Mouse (Mus musculus) liver, embryonic 15.5 days (tissue): ENCODE measurements around the gene Tdrd9. TPM values are rescaled to one million over a fixed set of nuclear protein-coding genes. Genes with fewer than 3 reads are reported as not detected.
A peak's percentile ranks its signal among the peaks of the same experiment; 100 is the strongest.
"Not testable (repeated sequence)": the region's sequence is repeated elsewhere in the genome, so short reads cannot be mapped to it uniquely, and the experiment has no call there.

Source experiments
- ATAC-seq: fragments of 200-750 bp; cut with Nextera tagmentation; 2 replicates; pipeline ENCODE4 v1.8.0; 2017; ENCODE audit warnings: moderate number of reproducible peaks, mild to moderate bottlenecking, moderate library complexity; ENCODE audit not compliant: insufficient read depth
- H3K27ac ChIP-seq: fragments of 300-500 bp; sonication (generic); replicated peaks from 2 replicates; pipeline ENCODE4 v1.5.1; 2015; ENCODE audit warnings: mild to moderate bottlenecking, inconsistent platforms
- H3K27me3 ChIP-seq: fragments of 300-500 bp; sonication (generic); 2 replicates; pipeline ENCODE4 v1.6.1; 2015; ENCODE audit warnings: mild to moderate bottlenecking, inconsistent platforms
- H3K36me3 ChIP-seq: fragments of 300-500 bp; sonication (generic); replicated peaks from 2 replicates; pipeline ENCODE4 v1.6.1; 2015; ENCODE audit warnings: moderate library complexity, mild to moderate bottlenecking, inconsistent platforms
- H3K4me1 ChIP-seq: fragments of 300-500 bp; sonication (generic); replicated peaks from 2 replicates; pipeline ENCODE4 v1.6.1; 2015; ENCODE audit warnings: inconsistent platforms
- H3K4me2 ChIP-seq: fragments of 300-500 bp; sonication (generic); 2 replicates; pipeline ENCODE4 v1.6.1; 2015; ENCODE audit warnings: moderate library complexity, mild to moderate bottlenecking, inconsistent platforms
- H3K4me3 ChIP-seq: fragments of 300-500 bp; sonication (generic); replicated peaks from 2 replicates; pipeline ENCODE4 v1.5.1; 2015; ENCODE audit warnings: mild to moderate bottlenecking, inconsistent platforms
- H3K9ac ChIP-seq: fragments of 300-500 bp; sonication (generic); 2 replicates; pipeline ENCODE4 v1.6.1; 2015; ENCODE audit warnings: moderate library complexity, mild to moderate bottlenecking, inconsistent platforms
- H3K9me3 ChIP-seq: fragments of 300-500 bp; sonication (generic); replicated peaks from 2 replicates; pipeline ENCODE4 v1.6.1; 2016; ENCODE audit warnings: inconsistent platforms
- WGBS: fragments of 180-500 bp; shearing (Covaris S2); methylation state at CpG from one replicate; pipeline ENCODE4 v1.1.7; 2015; ENCODE audit warnings: mixed read lengths; ENCODE audit not compliant: insufficient replicate concordance; 5-methylcytosine and 5-hydroxymethylcytosine counted together
- polyA plus RNA-seq: library from polyadenylated mRNA; unstranded; fragments of >200 nt; fragmentation: Nextera tagmentation; extraction: Ambion mirVana; gene quantifications from 2 replicates; pipeline ENCODE4 v1.2.1, GENCODE M21; 2015

Tdrd9 gene
- polyA plus RNA-seq, 1 experiment from 2014 or later = 0.10 TPM

DNA sequence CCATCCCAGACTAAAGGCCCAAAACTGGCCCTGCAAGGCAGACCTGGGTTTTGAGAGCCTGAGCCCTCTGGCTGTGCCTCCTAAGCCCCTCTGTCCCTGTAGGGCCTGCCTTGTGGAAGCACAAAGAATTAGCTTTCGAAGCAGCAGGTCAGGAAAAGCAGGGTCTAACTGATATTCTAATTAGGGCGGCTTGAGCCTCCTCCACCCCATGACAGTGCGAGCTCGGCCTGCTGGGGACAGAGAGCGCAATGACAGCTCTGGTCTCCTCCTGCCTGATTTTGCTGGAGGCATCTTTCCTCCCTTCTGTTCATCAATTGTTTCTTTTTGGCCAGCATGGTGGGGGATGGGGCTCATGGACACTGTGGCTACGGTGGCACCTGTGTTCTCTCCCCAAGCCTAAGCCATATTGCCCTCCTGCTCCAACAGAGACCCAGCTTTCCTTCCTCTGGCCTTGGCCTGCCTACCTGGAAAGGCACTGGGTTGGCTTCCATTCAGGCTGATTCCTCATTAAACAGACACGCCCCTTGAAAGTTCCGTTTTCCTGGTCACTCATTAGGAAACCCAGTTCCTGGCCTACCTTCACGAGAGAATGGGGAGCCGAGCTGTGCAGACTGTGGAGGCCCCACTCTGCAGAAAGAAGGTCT is 27.8 kb upstream of the Tdrd9 start:
- peak overlapping the region; percentile 38 for H3K4me3 ChIP-seq
- H3K27me3 ChIP-seq = no peaks in the 10 kb centered on the region
- H3K4me2 ChIP-seq = peak overlapping the region; percentile 57
- H3K9me3 ChIP-seq = no peaks in the 10 kb centered on the region
- WGBS = 16% methylated on average over 10 of the region's 10 CpGs
- H3K9ac ChIP-seq = peak overlapping the region; percentile 31; the same call in 1 of the 2 replicates
- H3K36me3 ChIP-seq = no peaks in the 10 kb centered on the region
- peaks cover 45% of the 10 kb centered on the region for H3K4me1 ChIP-seq
- no peak for ATAC-seq
- H3K27ac ChIP-seq = peak overlapping the region; percentile 67

- Histone ChIP-seq H3K4me1 (peaks cover 38% of the 10 kb centered on the region), H3K4me3 (peak overlapping the region; percentile 38), H3K9ac (peak overlapping the region; percentile 31; the same call in 1 of the 2 replicates), H3K4me2 (peak overlapping the region; percentile 57), H3K27ac (peak overlapping the region; percentile 80)
- ATAC-seq = peak; percentile 72
- 3% methylated on average over 18 of the region's 20 CpGs for WGBS
- H3K27me3 ChIP-seq, H3K36me3 ChIP-seq, H3K9me3 ChIP-seq: not testable (repeated sequence)
Measured at GRCm38 (mm10) chr12:111944065-111944987, 27.0 kb upstream of the Tdrd9 start.

DNA sequence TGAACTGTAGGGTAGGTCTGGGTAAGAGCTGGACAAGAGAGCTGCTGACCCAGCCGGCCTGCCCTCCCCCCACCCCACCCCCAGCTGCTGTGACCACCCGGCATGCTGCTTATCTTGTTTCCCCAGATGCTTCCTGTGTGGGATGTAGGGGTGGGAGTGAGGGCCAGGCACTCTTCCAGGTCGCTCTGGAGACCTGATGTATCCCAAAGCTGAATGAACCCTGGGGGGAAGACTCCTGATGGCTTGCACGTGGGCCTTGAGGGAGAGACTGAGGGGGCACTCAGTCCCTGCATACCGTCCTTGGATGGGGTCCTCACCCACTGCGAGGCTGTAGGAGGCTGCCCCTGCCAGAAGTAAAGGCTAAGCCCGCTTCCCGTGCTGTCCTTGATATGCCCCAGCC is 26.2 kb upstream of the Tdrd9 start:
- 0 out of 2 replicates have a peak overlapping the region, but pooled peaks have one; percentile 3 for H3K4me3 ChIP-seq
- WGBS = 4% methylated on average over 8 of the region's 8 CpGs
- ATAC-seq = peak; percentile 26
- H3K36me3 ChIP-seq = no peaks in the 10 kb centered on the region
- H3K9me3 ChIP-seq = no peaks in the 10 kb centered on the region
- H3K9ac ChIP-seq = peak overlapping the region; percentile 37; the same call in 1 of the 2 replicates
- peaks cover 38% of the 10 kb centered on the region for H3K4me1 ChIP-seq
- peak overlapping the region; percentile 57 for H3K4me2 ChIP-seq
- H3K27ac ChIP-seq = peak overlapping the region; percentile 80
- no peaks in the 10 kb centered on the region for H3K27me3 ChIP-seq

DNA sequence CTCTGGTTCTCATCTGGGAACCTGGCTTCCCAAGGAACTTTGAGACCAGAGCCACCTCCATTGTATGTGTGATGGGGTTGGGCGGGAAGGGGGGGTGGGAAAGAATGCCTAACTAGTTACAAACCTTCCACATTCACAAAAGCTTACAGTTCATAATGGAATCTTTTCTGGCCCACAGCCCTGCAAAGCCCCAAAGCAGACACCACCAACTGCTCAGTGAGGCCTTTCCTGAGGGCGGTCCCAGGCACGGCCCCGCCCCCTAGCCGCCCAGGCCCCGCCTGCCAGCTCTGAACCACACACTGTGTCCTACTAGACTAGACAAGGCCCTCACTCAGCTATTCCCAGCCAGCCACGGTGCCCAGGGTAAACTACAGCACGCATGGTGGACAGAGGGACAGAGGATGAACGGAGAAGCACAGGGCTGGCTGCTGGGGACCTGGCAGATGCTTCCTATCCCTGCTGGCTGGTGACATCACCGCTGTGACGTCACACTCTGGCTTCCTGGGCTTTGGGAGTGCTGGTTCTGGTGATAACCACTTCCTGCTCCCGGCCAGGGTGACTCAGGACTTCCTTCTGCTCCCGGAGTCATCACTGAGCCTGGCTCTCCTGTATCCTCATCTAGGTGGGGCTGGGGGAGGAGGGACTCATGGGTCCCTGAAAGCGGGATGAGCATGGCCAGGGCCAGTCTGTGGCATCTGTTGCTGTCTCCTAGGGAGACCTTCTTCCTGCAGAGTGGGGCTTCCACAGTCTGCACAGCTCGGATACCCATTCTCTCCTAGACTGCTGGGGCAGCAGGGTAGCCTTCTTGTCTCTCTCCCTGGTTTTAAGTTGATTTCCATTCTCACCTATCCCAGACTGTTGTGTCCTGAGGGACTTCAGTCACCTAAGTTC is 25.3 kb upstream of the Tdrd9 start:
- H3K9me3 ChIP-seq, H3K27me3 ChIP-seq, H3K36me3 ChIP-seq, H3K4me3 ChIP-seq: not testable (repeated sequence)
- Histone ChIP-seq H3K9ac (peak overlapping the region; percentile 37; the same call in 1 of the 2 replicates), H3K27ac (peak overlapping the region; percentile 80), H3K4me1 (peaks cover 38% of the 10 kb centered on the region), H3K4me2 (peak overlapping the region; percentile 57)
- WGBS = 9% methylated on average over 12 of the region's 15 CpGs
- peak; percentile 58 for ATAC-seq

DNA sequence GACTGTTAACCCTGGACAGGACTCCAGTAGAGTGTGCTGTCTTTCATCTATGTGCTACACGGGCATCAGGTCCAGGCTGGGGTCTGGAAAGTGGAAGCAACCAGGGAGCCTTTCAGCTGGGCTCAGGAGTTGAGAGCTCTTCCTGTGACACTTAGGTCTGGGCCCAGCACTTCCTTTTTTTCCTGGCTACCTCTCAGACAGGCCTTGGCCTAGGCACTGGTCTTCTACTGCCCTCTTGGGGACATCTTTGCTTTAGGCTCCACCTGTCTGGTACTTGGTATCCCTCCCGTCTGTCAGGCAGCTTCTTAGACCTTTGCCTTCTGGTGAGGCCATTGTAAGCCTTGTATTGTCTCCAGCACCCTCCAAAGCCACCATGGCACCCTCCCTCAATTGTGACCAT is 24.6 kb upstream of the Tdrd9 start:
- no peak for ATAC-seq
- Histone ChIP-seq H3K27me3 (no peaks in the 10 kb centered on the region), H3K4me2 (peak overlapping the region; percentile 10; the same call in 1 of the 2 replicates), H3K27ac (peak overlapping the region; percentile 58), H3K9ac (no peak overlapping the region), H3K36me3 (no peaks in the 10 kb centered on the region), H3K4me3 (no peak overlapping the region), H3K4me1 (peaks cover 43% of the 10 kb centered on the region), H3K9me3 (no peaks in the 10 kb centered on the region)
- 7% methylated on average over 2 of the region's 2 CpGs for WGBS

GRCm38 (mm10) chr12:111950486-111950885 is 20.9 kb upstream of the Tdrd9 start:
- ATAC-seq = no peak
- Histone ChIP-seq H3K4me1 (peaks cover 21% of the 10 kb centered on the region), H3K27me3 (no peaks in the 10 kb centered on the region), H3K27ac (no peak overlapping the region), H3K4me3 (no peak overlapping the region), H3K4me2 (no peak overlapping the region), H3K9me3 (no peaks in the 10 kb centered on the region), H3K36me3 (no peaks in the 10 kb centered on the region), H3K9ac (no peak overlapping the region)
- WGBS = 64% methylated on average over 5 of the region's 5 CpGs

DNA sequence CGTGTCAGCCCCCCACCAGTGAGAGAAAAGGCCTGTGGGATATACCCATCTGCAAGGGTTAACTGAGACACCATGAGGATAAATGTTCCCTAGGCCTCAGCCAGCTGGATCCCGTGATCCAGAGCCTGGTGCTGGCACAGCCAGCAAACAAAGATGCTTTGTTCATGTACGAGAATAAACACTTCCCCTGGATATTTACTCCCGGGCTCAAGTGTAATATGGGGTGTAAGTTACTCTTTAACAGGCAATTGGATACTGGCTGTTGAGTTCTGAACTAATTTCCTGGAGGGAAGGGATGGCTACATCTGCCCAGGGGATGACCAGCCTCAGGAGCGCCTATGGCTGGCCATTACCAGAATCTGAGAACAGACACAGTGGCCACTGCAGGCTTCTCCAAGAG is 19.7 kb upstream of the Tdrd9 start:
- Histone ChIP-seq H3K9me3 (no peaks in the 10 kb centered on the region), H3K4me2 (no peak overlapping the region), H3K4me1 (peaks cover 11% of the 10 kb centered on the region), H3K36me3 (no peaks in the 10 kb centered on the region), H3K27ac (no peak overlapping the region), H3K4me3 (no peak overlapping the region), H3K27me3 (no peaks in the 10 kb centered on the region), H3K9ac (no peak overlapping the region)
- no peak for ATAC-seq
- 56% methylated on average over 5 of the region's 5 CpGs for WGBS

DNA sequence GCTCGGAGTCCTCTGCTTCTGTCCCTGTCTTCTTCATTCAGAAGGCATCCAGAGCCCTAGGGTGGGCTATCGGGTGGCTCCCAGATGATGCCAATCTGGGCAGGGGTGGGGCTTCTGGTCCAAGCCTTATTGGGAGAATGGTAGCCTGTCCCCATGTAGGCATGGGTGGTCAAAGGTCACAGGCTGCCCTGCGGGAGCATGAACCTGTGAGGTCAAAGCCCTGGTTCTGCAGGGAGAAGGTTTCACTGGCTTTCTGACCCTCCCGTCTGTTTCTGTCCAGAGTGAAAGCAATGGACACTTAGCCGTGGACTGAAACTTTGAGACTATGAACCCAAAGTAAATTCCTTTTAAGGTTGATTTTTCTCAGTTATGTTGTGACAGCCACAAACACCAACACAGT is 15.2 kb upstream of the Tdrd9 start:
- no peak overlapping the region for H3K4me3 ChIP-seq
- H3K36me3 ChIP-seq = peaks cover 21% of the 10 kb centered on the region
- no peak overlapping the region for H3K27ac ChIP-seq
- H3K9ac ChIP-seq = no peak overlapping the region
- H3K4me2 ChIP-seq = no peak overlapping the region
- H3K4me1 ChIP-seq = peaks cover 19% of the 10 kb centered on the region; the same call in 1 of the 2 replicates
- no peaks in the 10 kb centered on the region for H3K9me3 ChIP-seq
- no peak for ATAC-seq
- H3K27me3 ChIP-seq = no peaks in the 10 kb centered on the region
- WGBS = 62% methylated on average over 5 of the region's 5 CpGs

GRCm38 (mm10) chr12:111958101-111958865 is 13.1 kb upstream of the Tdrd9 start:
- 30% methylated on average over 9 of the region's 9 CpGs for WGBS
- ATAC-seq = peak; percentile 17; the same call in 1 of the 2 replicates

DNA sequence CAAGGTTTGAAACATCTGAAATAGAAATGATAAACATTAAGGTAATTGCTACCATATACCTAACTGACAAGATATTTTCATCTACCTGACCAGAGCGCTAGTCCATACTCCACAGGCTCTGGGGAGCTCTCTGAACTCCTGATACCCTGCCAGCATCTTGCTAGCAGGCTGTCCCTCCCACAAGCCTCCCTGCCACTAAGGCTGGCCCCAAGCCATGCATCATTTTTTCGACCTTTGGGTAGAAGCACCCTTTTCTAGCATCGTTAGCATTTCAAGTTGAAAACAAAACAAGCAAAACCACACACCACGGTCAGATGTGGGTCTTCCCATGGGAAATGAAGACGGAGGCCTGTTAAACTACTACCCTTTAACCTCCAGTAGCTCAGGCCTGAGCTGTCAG is 8.0 kb upstream of the Tdrd9 start:
- H3K4me1 ChIP-seq = peaks cover 30% of the 10 kb centered on the region
- no peak for ATAC-seq
- no peaks in the 10 kb centered on the region for H3K9me3 ChIP-seq
- H3K27me3 ChIP-seq = no peaks in the 10 kb centered on the region
- H3K36me3 ChIP-seq = peaks cover 37% of the 10 kb centered on the region
- WGBS = 75% methylated on average over 5 of the region's 5 CpGs
- H3K4me3 ChIP-seq = no peak overlapping the region
- H3K4me2 ChIP-seq = no peak overlapping the region
- H3K9ac ChIP-seq = no peak overlapping the region
- H3K27ac ChIP-seq = no peak overlapping the region

More at GRCm38 (mm10) chr12:111958101-111958865, 13.1 kb upstream of the Tdrd9 start:
- Histone ChIP-seq H3K36me3 (peaks cover 35% of the 10 kb centered on the region), H3K27me3 (no peaks in the 10 kb centered on the region), H3K9me3 (no peaks in the 10 kb centered on the region), H3K4me1 (peaks cover 11% of the 10 kb centered on the region; the same call in 1 of the 2 replicates), H3K4me3 (no peak overlapping the region), H3K27ac (no peak overlapping the region), H3K4me2 (no peak overlapping the region), H3K9ac (no peak overlapping the region)
